Comparison of ENCODE assay signal across 18 mouse cellular contexts in the genomic region with DNA sequence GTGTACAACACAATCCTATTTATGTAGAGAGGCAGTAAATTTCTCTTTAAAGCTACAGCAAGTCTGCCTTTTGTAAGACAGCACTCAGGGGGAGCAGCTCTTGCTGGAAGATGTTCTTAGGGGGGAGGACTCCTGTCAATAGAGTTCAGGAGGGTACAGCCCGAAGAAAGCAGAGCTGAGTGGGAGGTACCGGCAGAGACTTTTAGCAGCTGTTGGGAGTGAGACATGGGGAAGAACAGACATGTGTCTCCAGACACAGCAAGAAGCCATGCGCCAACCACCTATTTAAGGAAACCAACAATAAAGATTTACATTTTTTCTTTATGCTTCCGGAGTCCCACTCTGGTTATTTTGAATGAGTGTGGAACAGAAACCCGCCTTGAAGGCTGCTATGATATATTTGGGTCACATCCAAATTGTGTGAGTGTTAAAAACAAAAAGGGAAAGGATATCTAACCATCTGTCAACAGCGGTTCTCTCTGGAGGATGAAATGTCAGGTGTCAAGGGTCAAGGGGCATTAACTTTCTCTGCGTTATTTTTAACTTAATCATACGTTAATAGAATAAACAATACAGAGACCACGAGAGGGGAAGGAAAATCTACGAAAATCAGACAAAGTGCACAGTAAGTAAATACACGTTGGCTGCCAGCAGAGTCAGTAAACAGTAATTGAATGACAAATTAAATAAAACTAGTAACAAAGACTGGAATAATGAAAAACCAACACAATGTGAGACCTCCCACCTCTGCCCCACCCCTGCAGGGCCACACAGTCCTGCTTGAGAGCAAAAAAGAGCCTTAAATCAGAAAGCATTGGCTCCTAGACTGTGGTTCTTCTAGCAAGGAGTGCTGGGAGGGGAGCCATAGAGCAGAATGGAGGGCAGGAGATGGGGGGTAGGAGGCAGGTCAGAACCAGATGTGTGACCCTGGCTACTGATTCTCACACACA.
A peak's percentile ranks its signal among the peaks of the same experiment; 100 is the strongest.
DNase-seq lines count a peak whose midpoint lies in the region; ATAC-seq and TF ChIP-seq lines count a peak whose summit lies in the region.
"Had no signal": no experiment of that assay in that cellular context is flagged by ENCODE, and none has a peak within 500 bp of the region (broad histone marks: within the 10 kb centered on the region; RNA-seq: fewer than 3 reads in every experiment).

No protein-coding gene starts in this region.

- H3K27me3 ChIP-seq in forebrain, postnatal 0 days (ENCODE audit: insufficient read depth, low read length) = no peaks in the 10 kb centered on the region
- H3K27me3 ChIP-seq in forebrain, embryonic 12.5 days = peaks cover 58% of the 10 kb centered on the region
- H3K27me3 ChIP-seq in kidney, embryonic 16.5 days (ENCODE audit: insufficient read depth, low read length) = peaks cover 7% of the 10 kb centered on the region; the same call in 1 of the 2 replicates
- H3K27me3 ChIP-seq in lung, postnatal 0 days (replicated peaks; ENCODE audit: insufficient read depth, low read length) = no peaks in the 10 kb centered on the region
- H3K27me3 ChIP-seq: liver, embryonic 15.5 days had no signal

- 0 out of 2 replicates have a peak, but pooled peaks cover 3% of the 10 kb centered on the region for H3K4me1 ChIP-seq in forebrain, postnatal 0 days (ENCODE audit: insufficient read depth)
- peaks cover 5% of the 10 kb centered on the region; the same call in 1 of the 2 replicates for H3K4me1 ChIP-seq in forebrain, embryonic 12.5 days
- H3K4me1 ChIP-seq in kidney, embryonic 16.5 days (ENCODE audit: insufficient read depth, low read length) = peaks cover 7% of the 10 kb centered on the region
- no peaks in the 10 kb centered on the region for H3K4me1 ChIP-seq in lung, postnatal 0 days (ENCODE audit: insufficient read depth, low read depth, low read length)
- H3K4me1 ChIP-seq: hindbrain, embryonic 15.5 days; liver, embryonic 15.5 days had no signal

- no peaks in the 10 kb centered on the region for H3K9me3 ChIP-seq in forebrain, postnatal 0 days (ENCODE audit: low read length)
- H3K9me3 ChIP-seq in forebrain, embryonic 12.5 days = no peaks in the 10 kb centered on the region
- H3K9me3 ChIP-seq in kidney, embryonic 16.5 days (ENCODE audit: low read length) = peaks cover 7% of the 10 kb centered on the region; the same call in 1 of the 2 replicates
- H3K9me3 ChIP-seq in lung, postnatal 0 days (ENCODE audit: low read length) = no peaks in the 10 kb centered on the region
- H3K9me3 ChIP-seq: embryonic facial prominence, embryonic 13.5 days; hindbrain, embryonic 15.5 days; liver, embryonic 15.5 days; midbrain, embryonic 13.5 days; neural tube, embryonic 13.5 days had no signal

- peak; percentile 37 for DNase-seq in forebrain, postnatal 0 days
- DNase-seq in kidney, postnatal 10 days = no peak
- DNase-seq in lung, postnatal 0 days (ENCODE audit: low spot score) = peak; percentile 35
- no peak for DNase-seq in lung, postnatal 25 days (ENCODE audit: low spot score)
- peak; percentile 28 for DNase-seq in embryo, embryonic 9.5 days (ENCODE audit: extremely low spot score)
- DNase-seq in cerebellum, adult 8-10 months = no peak
- DNase-seq: adrenal gland, postnatal 25 days; cerebellum, adult 18-20 months; cerebellum, postnatal 36 days had no signal

- no peak overlapping the region for H3K9ac ChIP-seq in forebrain, postnatal 0 days
- no peak overlapping the region for H3K9ac ChIP-seq in forebrain, embryonic 12.5 days
- H3K9ac ChIP-seq in kidney, embryonic 16.5 days (replicated peaks; ENCODE audit: low read length) = no peak overlapping the region
- H3K9ac ChIP-seq in lung, postnatal 0 days (replicated peaks; ENCODE audit: low read depth) = no peak overlapping the region
- H3K9ac ChIP-seq: embryonic facial prominence, embryonic 13.5 days; hindbrain, embryonic 15.5 days; liver, embryonic 15.5 days; midbrain, embryonic 13.5 days; neural tube, embryonic 13.5 days had no signal

- H3K36me3 ChIP-seq in forebrain, postnatal 0 days (ENCODE audit: insufficient read depth) = no peaks in the 10 kb centered on the region
- H3K36me3 ChIP-seq in forebrain, embryonic 12.5 days (replicated peaks) = no peaks in the 10 kb centered on the region
- no peaks in the 10 kb centered on the region for H3K36me3 ChIP-seq in kidney, embryonic 16.5 days (ENCODE audit: insufficient read depth, low read length)
- H3K36me3 ChIP-seq in lung, postnatal 0 days (ENCODE audit: insufficient read depth, low read length) = no peaks in the 10 kb centered on the region
- H3K36me3 ChIP-seq: embryonic facial prominence, embryonic 13.5 days; hindbrain, embryonic 15.5 days; liver, embryonic 15.5 days; midbrain, embryonic 13.5 days; neural tube, embryonic 13.5 days had no signal

- TF ChIP-seq EP300 in lung, postnatal 0 days (IDR thresholded peaks at IDR 0.05) = no peak

- no peak overlapping the region for H3K27ac ChIP-seq in forebrain, postnatal 0 days (ENCODE audit: low read depth, low read length)
- H3K27ac ChIP-seq in forebrain, embryonic 12.5 days = no peak overlapping the region
- no peak overlapping the region for H3K27ac ChIP-seq in kidney, embryonic 16.5 days (ENCODE audit: low read length)
- H3K27ac ChIP-seq in lung, postnatal 0 days (ENCODE audit: low read length) = no peak overlapping the region
- H3K27ac ChIP-seq: embryonic facial prominence, embryonic 13.5 days; hindbrain, embryonic 15.5 days; liver, embryonic 15.5 days; midbrain, embryonic 13.5 days; neural tube, embryonic 13.5 days had no signal

- H3K4me2 ChIP-seq in forebrain, postnatal 0 days (ENCODE audit: low read depth) = no peak overlapping the region
- no peak overlapping the region for H3K4me2 ChIP-seq in forebrain, embryonic 12.5 days
- no peak overlapping the region for H3K4me2 ChIP-seq in kidney, embryonic 16.5 days (replicated peaks; ENCODE audit: low read depth, low read length)
- H3K4me2 ChIP-seq in lung, postnatal 0 days (replicated peaks; ENCODE audit: low read depth, low read length) = no peak overlapping the region
- H3K4me2 ChIP-seq: embryonic facial prominence, embryonic 13.5 days; hindbrain, embryonic 15.5 days; liver, embryonic 15.5 days; midbrain, embryonic 13.5 days; neural tube, embryonic 13.5 days had no signal

- no peak for TF ChIP-seq CTCF in forebrain, postnatal 0 days (IDR thresholded peaks at IDR 0.05; ENCODE audit: low read depth)
- TF ChIP-seq CTCF in lung, postnatal 0 days (IDR thresholded peaks at IDR 0.05) = no peak

- peak; percentile 25; the same call in 1 of the 2 replicates for ATAC-seq in forebrain, postnatal 0 days
- ATAC-seq in forebrain, embryonic 12.5 days (ENCODE audit: low FRiP score) = no peak
- ATAC-seq in kidney, embryonic 16.5 days (ENCODE audit: low FRiP score, low TSS enrichment) = peak; percentile 55; the same call in 1 of the 2 replicates
- peak; percentile 72 for ATAC-seq in lung, postnatal 0 days
- ATAC-seq: forebrain, embryonic 16.5 days; intestine, postnatal 0 days; midbrain, embryonic 13.5 days had no signal

- no peak overlapping the region for H3K4me3 ChIP-seq in forebrain, postnatal 0 days (ENCODE audit: low read depth, low read length)
- H3K4me3 ChIP-seq in forebrain, embryonic 12.5 days (replicated peaks) = no peak overlapping the region
- H3K4me3 ChIP-seq in kidney, embryonic 16.5 days (ENCODE audit: low read length) = no peak overlapping the region
- no peak overlapping the region for H3K4me3 ChIP-seq in lung, postnatal 0 days (ENCODE audit: low read depth, low read length)
- H3K4me3 ChIP-seq: embryonic facial prominence, embryonic 13.5 days; hindbrain, embryonic 15.5 days; liver, embryonic 15.5 days; midbrain, embryonic 13.5 days; neural tube, embryonic 13.5 days had no signal

- 34% methylated on average over 11 of the region's 11 CpGs for WGBS in forebrain, postnatal 0 days
- 50% methylated on average over 11 of the region's 11 CpGs for WGBS in forebrain, embryonic 12.5 days
- 18% methylated on average over 11 of the region's 11 CpGs for WGBS in kidney, embryonic 16.5 days
- 15% methylated on average over 11 of the region's 11 CpGs for WGBS in lung, postnatal 0 days

Comparison
In these comparisons a context has a peak if more than half of its experiments do, and no peak if none do; other contexts are left out.
1. DNase-seq: peak in forebrain, postnatal 0 days (single experiment), lung, postnatal 0 days (single experiment) and embryo, embryonic 9.5 days (single experiment); none in kidney, postnatal 10 days (single experiment), lung, postnatal 25 days (single experiment) and cerebellum, adult 8-10 months (single experiment).